Mouse (Mus musculus) embryonic facial prominence, embryonic 13.5 days (tissue): ENCODE measurements around the gene Rnf144b. TPM values are rescaled to one million over a fixed set of nuclear protein-coding genes. Genes with fewer than 3 reads are reported as not detected.

Experiments used
- ATAC-seq: fragments of 200-750 bp; cut with Nextera tagmentation; 2 replicates; pipeline ENCODE4 v1.8.0; 2017; ENCODE audit warnings: low read depth; ENCODE audit not compliant: insufficient number of reproducible peaks, insufficient read depth, low FRiP score, low TSS enrichment
- H3K27ac ChIP-seq: fragments of 300-500 bp; sonication (generic); 2 replicates; pipeline ENCODE4 v1.5.1; 2015; ENCODE audit warnings: moderate library complexity, mild to moderate bottlenecking, inconsistent platforms
- H3K27me3 ChIP-seq: fragments of 300-500 bp; sonication (generic); 2 replicates; pipeline ENCODE4 v1.6.1; 2015; ENCODE audit warnings: mild to moderate bottlenecking, inconsistent platforms
- H3K36me3 ChIP-seq: fragments of 300-500 bp; sonication (generic); 2 replicates; pipeline ENCODE4 v1.6.1; 2015; ENCODE audit warnings: mild to moderate bottlenecking, inconsistent platforms
- H3K4me1 ChIP-seq: fragments of 300-500 bp; sonication (generic); 2 replicates; pipeline ENCODE4 v1.6.1; 2015; ENCODE audit warnings: inconsistent platforms
- H3K4me2 ChIP-seq: fragments of 300-500 bp; sonication (generic); 2 replicates; pipeline ENCODE4 v1.6.1; 2015; ENCODE audit warnings: moderate library complexity, mild to moderate bottlenecking, inconsistent platforms
- H3K4me3 ChIP-seq: fragments of 300-500 bp; sonication (generic); 2 replicates; pipeline ENCODE4 v1.5.1; 2015; ENCODE audit warnings: mild to moderate bottlenecking, inconsistent platforms
- H3K9ac ChIP-seq: fragments of 300-500 bp; sonication (generic); 2 replicates; pipeline ENCODE4 v1.6.1; 2015; ENCODE audit warnings: mild to moderate bottlenecking, inconsistent platforms
- H3K9me3 ChIP-seq: fragments of 300-500 bp; sonication (generic); 2 replicates; pipeline ENCODE4 v1.6.1; 2016; ENCODE audit warnings: inconsistent platforms
- WGBS: fragments of 180-500 bp; shearing (Covaris S2); methylation state at CpG from one replicate; pipeline ENCODE4 v1.1.7; 2015; ENCODE audit warnings: mixed read lengths; 5-methylcytosine and 5-hydroxymethylcytosine counted together
- polyA plus RNA-seq: library from polyadenylated mRNA; unstranded; fragments of >200 nt; fragmentation: Nextera tagmentation; extraction: Ambion mirVana; gene quantifications from 2 replicates; pipeline ENCODE4 v1.2.1, GENCODE M21; 2015

Gene Rnf144b
- polyA plus RNA-seq, 1 experiment from 2014 or later, result 2.2 TPM

DNA sequence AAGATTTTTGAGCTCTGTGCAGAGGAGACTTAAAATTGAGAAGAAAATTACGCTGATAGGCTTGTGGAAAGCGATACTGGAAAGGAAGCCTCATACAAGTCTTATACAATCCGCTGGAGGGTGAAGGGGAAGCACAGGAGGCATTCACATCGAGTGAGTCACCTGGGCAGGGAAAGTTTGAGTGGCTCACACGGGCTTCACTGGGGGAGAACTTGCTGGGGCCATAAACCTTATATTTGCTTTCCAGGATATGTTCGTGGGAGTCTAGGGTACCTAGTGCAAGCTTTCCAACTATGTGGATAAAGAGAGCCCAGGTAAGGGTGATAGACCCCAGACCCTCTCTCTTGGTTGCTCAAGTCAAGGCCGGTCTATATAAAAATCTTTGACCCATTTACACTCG lies 150.5 kb downstream of the Rnf144b start:
- H3K9ac ChIP-seq, result 0 out of 2 replicates have a peak overlapping the region, but pooled peaks have one; percentile 27
- no peak overlapping the region for H3K4me3 ChIP-seq
- H3K36me3 ChIP-seq, result no peaks in the 10 kb centered on the region
- H3K4me1 ChIP-seq, result peaks cover 33% of the 10 kb centered on the region
- ATAC-seq, result no peak
- 17% methylated on average over 8 of the region's 8 CpGs for WGBS
- H3K27me3 ChIP-seq, result peaks cover 12% of the 10 kb centered on the region; the same call in 1 of the 2 replicates
- peak overlapping the region; percentile 46 for H3K4me2 ChIP-seq
- no peaks in the 10 kb centered on the region for H3K9me3 ChIP-seq
- no peak overlapping the region for H3K27ac ChIP-seq

DNA sequence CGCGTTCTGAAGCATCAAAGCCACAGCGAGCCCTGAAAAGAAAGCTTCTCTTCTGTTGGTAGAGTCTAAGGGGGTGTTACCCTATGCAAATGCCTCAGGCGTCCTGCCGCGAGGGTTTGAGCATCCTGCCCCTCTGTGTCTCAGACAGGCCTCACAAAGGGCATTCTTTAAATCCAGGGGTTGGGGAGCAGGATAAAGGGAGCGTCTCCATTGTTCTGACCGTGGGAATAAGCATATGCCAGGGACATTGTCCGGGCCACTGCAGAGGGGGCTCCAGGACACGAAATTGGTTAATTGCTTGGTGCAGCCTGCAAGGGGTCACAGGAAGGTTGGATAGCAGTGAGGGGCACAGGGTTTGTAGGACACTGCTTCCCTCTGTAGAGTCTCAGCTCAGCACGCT lies 151.0 kb downstream of the Rnf144b start:
- H3K36me3 ChIP-seq, result no peaks in the 10 kb centered on the region

DNA sequence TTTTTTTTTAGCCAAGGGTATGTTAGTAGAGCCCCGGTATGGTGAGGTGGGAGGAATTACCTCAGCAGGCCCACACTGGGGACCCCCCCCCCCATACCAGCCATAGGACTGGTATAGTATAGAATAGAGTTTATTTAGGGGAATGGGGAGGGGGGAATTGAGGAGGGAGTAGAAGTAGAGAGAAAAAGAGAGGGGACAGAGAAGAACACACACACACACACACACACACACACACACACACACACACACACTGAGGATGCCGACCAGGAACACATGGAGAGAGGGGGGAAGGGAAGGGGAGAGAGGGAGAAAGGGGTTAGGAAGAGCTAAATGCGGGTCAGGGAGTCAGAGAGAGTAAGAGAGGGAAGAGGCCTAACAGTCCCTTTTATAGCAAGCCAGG lies 151.7 kb downstream of the Rnf144b start:
- Histone ChIP-seq H3K9ac (no peak overlapping the region), H3K27ac (no peak overlapping the region), H3K4me3 (no peak overlapping the region), H3K4me2 (no peak overlapping the region), H3K27me3 (peaks cover 12% of the 10 kb centered on the region; the same call in 1 of the 2 replicates), H3K36me3 (no peaks in the 10 kb centered on the region), H3K9me3 (no peaks in the 10 kb centered on the region), H3K4me1 (peaks cover 27% of the 10 kb centered on the region)
- no peak for ATAC-seq
- WGBS, result 15% methylated on average over 3 of the region's 3 CpGs

More for the DNA sequence above, 151.0 kb downstream of the Rnf144b start:
- Histone ChIP-seq H3K9me3 (no peaks in the 10 kb centered on the region), H3K27ac (no peak overlapping the region), H3K4me1 (peaks cover 27% of the 10 kb centered on the region), H3K27me3 (peaks cover 12% of the 10 kb centered on the region; the same call in 1 of the 2 replicates), H3K4me2 (peak overlapping the region; percentile 46), H3K9ac (0 out of 2 replicates have a peak overlapping the region, but pooled peaks have one; percentile 27), H3K4me3 (no peak overlapping the region)
- WGBS, result 7% methylated on average over 11 of the region's 11 CpGs
- ATAC-seq, result 0 out of 2 replicates have a peak, but pooled peaks have one; percentile 32

DNA sequence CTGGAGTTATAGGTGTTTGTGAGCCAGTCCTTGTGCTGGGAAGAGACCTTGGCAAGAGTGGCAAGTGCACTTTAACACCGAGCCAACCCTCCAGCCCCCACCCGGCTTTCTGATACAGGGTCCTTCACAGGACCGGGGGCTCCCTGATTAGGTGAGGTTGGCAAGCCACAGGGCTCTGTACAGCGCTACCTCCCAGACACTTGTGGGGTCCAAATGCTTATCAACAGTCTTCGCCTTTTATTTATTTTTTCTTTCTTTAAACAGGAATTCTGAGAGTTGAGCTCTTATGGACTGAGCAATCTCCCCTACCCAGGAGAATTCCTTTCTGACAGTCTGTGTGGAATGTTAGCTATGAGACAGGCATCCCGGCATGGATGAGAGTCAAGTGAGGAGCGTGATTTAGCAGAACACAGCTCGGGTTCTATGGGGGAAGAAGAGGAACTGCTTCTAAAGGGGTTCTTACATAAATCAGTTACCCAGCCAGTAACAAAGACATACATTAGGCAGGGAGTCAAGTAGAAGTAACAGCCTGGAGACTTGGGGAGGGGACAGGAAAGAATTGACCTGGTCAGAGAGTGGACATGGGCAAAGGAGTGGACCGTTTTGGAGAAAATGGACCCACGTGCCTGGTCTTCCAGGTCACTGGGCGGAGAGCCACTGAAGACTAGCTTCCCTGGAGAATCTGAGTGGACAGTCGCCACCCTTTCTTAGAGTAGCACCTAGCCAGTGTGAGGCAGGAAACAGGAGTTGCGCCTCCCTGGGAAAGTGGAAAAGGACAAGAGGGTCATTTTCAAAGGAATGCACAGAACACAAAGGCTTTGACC lies 154.8 kb downstream of the Rnf144b start:
- H3K9me3 ChIP-seq, result no peaks in the 10 kb centered on the region
- H3K4me3 ChIP-seq, result no peak overlapping the region
- H3K4me1 ChIP-seq, result peaks cover 27% of the 10 kb centered on the region
- H3K9ac ChIP-seq, result no peak overlapping the region
- 0 out of 2 replicates have a peak, but pooled peaks have one; percentile 43 for ATAC-seq
- H3K27ac ChIP-seq, result no peak overlapping the region
- H3K36me3 ChIP-seq, result no peaks in the 10 kb centered on the region
- 40% methylated on average over 13 of the region's 13 CpGs for WGBS
- no peak overlapping the region for H3K4me2 ChIP-seq
- peaks cover 4% of the 10 kb centered on the region; the same call in 1 of the 2 replicates for H3K27me3 ChIP-seq

DNA sequence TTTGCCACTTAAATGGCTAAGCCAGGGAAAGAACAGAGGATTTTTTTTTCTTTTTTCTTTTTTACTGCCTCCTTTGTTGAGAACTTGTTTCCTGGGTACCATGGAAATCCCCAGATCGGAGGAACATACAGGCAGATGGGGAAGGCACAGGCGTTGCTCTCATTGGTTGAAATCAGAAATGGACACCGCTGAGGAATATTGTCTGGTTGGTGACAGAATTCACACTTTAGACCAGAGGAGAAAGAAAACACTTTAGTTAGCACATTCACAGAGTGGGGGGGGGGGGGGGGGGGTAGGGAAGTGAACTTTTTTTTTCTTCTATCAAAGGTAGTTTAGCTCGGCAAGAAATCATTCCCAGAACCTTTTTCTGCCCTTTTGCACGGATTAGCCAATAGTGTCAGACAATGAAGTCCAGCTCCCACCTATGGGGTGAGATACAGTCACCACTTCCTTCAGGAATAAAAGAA lies 155.4 kb downstream of the Rnf144b start:
- Histone ChIP-seq H3K9me3 (no peaks in the 10 kb centered on the region), H3K4me2 (no peak overlapping the region), H3K27ac (no peak overlapping the region), H3K36me3 (no peaks in the 10 kb centered on the region), H3K4me3 (no peak overlapping the region), H3K27me3 (peaks cover 3% of the 10 kb centered on the region; the same call in 1 of the 2 replicates), H3K4me1 (peaks cover 25% of the 10 kb centered on the region), H3K9ac (no peak overlapping the region)
- ATAC-seq, result no peak
- 40% methylated on average over 5 of the region's 5 CpGs for WGBS

DNA sequence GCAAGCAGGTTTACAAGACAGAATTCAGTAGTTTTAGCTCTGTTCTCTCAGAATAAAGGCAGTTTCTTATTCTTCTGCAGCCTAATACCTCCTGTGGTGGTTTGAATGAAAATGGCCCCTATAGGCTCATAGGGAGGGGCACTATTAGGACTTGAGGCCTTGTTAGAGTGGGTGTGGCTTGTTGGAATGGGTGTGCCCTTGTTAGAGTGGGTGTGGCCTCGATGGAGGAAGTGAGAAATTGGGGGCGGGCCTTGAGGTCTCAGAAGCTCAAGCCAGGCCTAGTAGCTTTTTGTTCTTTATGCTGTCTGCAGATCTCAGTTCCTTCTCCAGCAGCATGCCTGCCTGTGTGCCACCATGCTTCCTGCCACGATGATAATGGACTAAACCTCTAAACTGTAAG lies 159.8 kb downstream of the Rnf144b start:
- H3K36me3 ChIP-seq, result no peaks in the 10 kb centered on the region
- H3K9ac ChIP-seq, result no peak overlapping the region
- peaks cover 6% of the 10 kb centered on the region for H3K4me1 ChIP-seq
- no peak for ATAC-seq
- no peak overlapping the region for H3K27ac ChIP-seq
- no peaks in the 10 kb centered on the region for H3K9me3 ChIP-seq
- WGBS, result 76% methylated on average over 3 of the region's 3 CpGs
- no peaks in the 10 kb centered on the region for H3K27me3 ChIP-seq
- H3K4me3 ChIP-seq, result no peak overlapping the region
- no peak overlapping the region for H3K4me2 ChIP-seq

DNA sequence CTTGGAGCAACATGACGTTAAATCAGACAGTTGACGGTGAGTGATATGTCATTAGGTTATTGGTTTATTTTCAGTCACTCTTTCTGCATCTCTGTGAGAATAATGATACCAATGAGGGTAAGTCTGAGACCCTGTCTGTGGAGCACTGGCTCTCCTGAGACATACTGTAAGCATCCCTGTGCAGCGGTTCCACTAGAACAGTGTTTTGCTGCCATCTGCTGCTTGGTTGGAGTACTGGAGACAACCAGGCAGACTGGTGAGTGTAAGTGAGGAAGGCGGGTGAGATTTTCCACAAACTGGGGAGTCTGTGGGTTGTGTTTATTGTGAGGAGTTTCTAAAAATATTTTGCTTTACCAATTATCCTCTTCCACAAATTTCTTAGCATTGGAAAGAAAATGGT lies 166.0 kb downstream of the Rnf144b start:
- 24% methylated on average over 4 of the region's 4 CpGs for WGBS
- no peaks in the 10 kb centered on the region for H3K36me3 ChIP-seq
- no peak overlapping the region for H3K4me3 ChIP-seq
- no peak overlapping the region for H3K9ac ChIP-seq
- ATAC-seq, result no peak
- H3K4me2 ChIP-seq, result no peak overlapping the region
- no peaks in the 10 kb centered on the region for H3K9me3 ChIP-seq
- H3K27me3 ChIP-seq, result peaks cover 17% of the 10 kb centered on the region
- H3K4me1 ChIP-seq, result 0 out of 2 replicates have a peak, but pooled peaks cover 4% of the 10 kb centered on the region
- H3K27ac ChIP-seq, result no peak overlapping the region

DNA sequence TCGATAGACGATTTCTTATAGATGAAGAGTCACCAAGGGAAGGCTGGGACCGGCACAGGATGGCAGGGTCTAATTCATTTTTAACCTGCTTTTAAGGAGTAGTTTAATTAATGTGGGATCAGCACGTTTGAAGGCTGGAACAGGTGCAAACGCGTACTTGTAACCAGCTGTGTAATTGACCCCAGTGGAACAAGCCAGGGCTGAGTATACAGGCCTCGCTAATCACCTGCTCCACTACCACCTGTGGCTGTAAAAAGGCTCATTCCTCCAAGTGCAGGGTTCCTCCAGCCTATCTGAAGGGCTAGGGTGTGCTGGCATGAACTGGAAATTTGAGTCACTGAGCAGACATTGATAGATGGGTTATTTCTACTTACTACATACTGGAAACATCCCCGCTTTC lies 174.0 kb downstream of the Rnf144b start:
- 69% methylated on average over 8 of the region's 8 CpGs for whole genome bisulfite sequencing
- H3K36me3 ChIP-seq, result no peaks in the 10 kb centered on the region
- no peak overlapping the region for H3K4me3 ChIP-seq
- H3K9ac ChIP-seq, result no peak overlapping the region
- no peak for ATAC-seq
- no peak overlapping the region for H3K4me2 ChIP-seq
- no peak overlapping the region for H3K27ac ChIP-seq
- no peaks in the 10 kb centered on the region for H3K9me3 ChIP-seq
- no peaks in the 10 kb centered on the region for H3K4me1 ChIP-seq
- H3K27me3 ChIP-seq, result peaks cover under 1% of the 10 kb centered on the region; the same call in 1 of the 2 replicates

Other genes starting within 250 kb of the Rnf144b start
- gene Kif13a, start 192.8 kb upstream of the Rnf144b start, polyA plus RNA-seq, result 14.5 and 23.7 TPM in 2 replicates
- gene Nhlrc1, start 107.8 kb upstream of the Rnf144b start, polyA plus RNA-seq, result 4.4 and 5.7 TPM in 2 replicates
- gene Kdm1b, start 79.2 kb upstream of the Rnf144b start, polyA plus RNA-seq, result 13.0 and 13.4 TPM in 2 replicates
- 20.2 and 23.7 TPM in 2 replicates for gene Tpmt, start 77.9 kb upstream of the Rnf144b start, polyA plus RNA-seq
- 365 and 390 TPM in 2 replicates for gene Dek, start 16.5 kb upstream of the Rnf144b start, polyA plus RNA-seq